Mouse (Mus musculus): ENCODE data around the gene Olfr212. TPM values are rescaled to one million over a fixed set of nuclear protein-coding genes. Genes with fewer than 3 reads are reported as not detected.
"Not testable (repeated sequence)": the region's sequence is repeated elsewhere in the genome, so short reads cannot be mapped to it uniquely, and the experiment has no call there.

Olfr212 gene
- polyA plus RNA-seq (2017; shearing (Covaris generic)), result not detected

DNA sequence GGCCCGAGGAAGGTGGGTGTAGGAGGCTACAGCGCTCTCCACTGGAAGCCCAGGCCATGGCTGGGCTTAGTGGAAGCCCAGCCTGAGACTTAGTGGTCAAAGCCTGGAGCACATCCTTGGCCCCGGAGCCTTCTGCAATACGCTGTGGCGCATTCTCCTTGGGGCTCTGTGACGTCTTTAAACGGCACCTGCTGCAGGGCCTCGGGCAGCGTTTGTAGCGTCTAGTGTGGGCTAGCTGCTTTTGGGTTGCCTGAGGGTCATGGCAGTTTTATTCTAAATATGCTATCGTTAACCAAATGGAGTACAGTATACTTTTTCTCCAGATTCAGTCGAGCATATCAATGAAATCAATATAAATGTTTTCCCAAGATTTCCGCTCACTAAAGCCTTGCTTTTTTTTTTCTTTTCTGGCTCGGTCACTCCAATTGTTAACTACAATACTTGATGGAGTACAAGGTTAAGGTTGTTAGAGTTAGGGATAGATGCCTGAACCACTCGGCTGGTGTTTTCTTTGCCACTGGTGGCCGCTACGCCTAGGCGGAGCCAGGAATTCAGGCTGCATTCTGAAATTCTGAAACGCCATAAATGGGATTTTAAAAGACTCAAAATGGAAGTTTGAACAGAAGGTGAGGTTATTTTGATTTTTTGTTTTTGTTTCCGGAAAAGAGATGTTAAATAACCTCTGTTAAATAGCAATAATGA lies at the start of gene Olfr212:
Olfr212 (plus strand) TSS at position 215 of the 702 bp plus-strand sequence.
- not testable (repeated sequence) for ATAC-seq

DNA sequence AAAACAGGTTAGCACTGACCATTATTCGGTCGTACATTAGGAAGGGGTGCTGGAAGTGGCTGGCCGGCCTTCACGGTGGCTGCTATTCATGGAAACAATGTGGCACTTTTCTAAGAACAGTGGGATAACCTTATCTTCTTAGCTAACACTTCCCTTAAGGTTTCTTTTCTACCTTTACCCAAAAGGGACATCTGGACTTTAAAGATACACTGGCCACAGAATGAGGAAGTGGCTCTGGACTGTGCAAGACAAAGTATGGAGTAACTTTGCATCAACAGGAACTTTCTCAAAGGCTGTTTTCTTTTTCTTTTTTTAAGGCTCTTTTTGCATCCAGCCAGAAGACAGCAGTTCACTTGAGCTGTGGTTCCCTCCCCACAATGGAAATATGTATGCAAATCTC lies 47.6 kb upstream of the Olfr212 start:
- no peak for ATAC-seq

DNA sequence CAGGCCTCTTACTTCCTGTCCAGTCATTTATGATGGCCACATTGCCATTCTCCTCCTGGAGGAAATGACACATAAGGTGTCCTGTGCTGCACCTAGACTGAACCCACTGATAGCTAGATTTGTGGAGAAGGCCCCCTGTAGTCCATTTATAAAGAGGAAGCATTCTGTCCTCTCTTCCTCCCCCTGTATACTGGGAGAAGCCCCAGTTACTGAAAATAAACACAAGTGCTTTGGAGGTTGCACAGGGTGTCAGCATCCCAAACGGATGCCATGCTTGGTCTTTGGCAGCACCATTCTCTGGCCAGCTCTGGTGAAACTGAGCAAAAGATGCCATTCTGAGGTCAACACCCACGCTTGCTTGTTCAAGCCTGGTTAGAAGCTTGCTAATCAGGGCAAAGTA lies 47.1 kb upstream of the Olfr212 start:
- ATAC-seq, result no peak

DNA sequence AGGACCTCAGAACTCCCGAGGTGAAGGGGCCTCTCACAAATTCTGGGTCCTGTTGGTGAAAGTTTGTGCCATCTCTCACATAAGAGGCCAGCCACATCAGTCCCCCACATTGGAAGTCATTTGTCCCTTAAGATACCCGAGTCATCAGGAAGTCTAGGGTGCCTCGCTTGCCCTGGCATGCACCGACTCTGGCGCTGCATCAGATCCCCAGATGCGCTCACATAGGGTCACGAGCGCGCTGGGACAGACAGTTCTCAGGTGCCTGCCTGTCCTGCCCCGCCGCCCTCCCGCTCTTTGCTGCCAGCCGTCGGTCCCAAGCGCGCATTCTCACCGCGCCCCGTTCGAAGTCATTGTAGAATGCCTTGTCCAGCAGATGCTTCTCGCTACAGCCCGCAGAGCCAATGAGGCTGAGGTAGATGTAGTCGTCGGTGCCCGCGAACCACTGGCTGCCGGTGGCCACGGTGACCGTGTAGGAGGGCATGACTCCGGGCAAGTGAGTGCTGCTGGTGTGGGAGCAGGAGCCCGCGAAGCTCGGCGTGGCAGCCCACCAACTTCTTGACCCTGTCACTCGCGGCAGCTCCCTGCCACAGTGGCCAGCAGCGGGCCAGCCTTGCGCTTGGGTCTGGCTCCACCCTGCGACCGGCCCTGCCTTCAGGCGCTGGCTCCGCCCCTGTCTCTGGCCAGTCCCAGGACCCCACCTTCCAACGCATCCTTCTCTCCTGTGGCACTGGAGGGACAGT lies 45.6 kb upstream of the Olfr212 start, which contains the start of gene Alox5:
Alox5 (minus strand) TSS at position 635 of the 740 bp plus-strand sequence.
- no peak for ATAC-seq

DNA sequence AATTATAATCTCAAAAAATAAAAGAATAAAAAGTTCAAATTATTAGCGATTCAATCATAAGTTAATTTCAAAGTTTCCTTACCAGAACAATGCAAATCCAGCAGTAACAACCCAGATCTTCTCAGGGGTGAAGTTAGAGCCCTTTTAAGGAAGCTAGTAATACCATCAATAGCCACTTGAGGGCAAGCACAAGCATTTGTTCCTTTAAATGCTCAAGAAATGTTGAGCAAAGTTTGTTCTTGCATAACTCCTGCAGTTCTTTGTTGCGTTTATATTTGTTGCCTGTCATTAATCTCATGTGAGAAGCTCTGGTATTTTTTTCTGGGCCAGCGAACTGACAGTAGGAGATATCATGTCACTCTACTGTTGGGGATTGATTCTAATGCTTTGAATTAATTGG lies 38.2 kb upstream of the Olfr212 start:
- ATAC-seq, result no peak

DNA sequence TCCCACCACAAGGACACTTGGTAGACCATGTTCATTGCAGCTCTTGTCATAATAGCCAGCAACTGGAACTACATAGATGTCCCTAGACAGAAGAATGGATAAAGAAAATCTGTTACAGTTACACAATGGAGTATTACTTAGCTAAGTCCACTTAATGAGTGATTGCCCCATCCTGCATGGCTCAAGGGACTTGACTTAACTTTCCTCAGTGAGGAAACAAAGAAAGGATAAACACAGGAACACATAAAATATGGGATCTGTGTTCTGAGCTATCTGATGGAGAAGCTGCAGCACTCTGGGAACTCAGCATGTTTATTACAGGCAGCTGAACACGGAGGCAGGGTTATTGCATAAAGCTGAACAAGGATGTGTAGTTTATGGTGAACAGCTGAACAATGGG lies 21.2 kb upstream of the Olfr212 start:
- ATAC-seq, result no peak

DNA sequence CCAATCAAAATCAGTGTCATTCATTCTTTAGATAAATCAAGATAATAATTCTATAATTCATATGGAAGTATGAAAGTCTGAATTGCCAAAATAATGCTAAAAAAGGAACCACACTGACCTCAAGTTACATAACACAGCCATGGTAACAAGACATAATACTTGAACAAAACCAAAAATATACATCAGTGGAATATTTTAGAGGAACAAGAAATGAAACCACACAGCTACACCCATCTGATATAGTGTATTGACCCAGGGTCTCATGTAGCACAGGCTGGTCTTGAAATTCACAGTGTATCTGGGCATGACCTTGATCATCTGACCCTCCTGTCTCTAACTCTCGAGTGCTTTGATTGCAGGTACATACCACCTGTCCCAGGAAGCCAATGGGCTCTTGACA lies 19.5 kb upstream of the Olfr212 start:
- ATAC-seq, result no peak

DNA sequence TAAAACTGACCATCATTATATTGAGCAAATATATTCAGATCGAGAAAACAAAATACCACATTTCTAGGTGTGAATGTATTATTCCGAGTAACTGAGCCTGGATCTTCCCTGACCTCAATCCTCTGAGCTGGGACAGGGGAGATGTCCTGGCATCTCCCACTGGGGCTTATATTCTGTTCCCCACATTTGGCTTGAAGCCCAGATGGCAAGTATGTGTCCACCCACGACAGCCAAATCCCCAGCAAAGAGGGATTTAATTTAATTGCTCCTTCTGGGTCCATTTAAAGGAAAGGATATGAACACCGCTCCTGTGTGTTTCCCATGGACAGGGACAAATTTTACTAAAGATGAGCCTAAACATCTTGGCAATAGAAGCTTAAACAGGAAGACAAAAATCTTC lies 17.5 kb upstream of the Olfr212 start, which contains the start of gene Olfr211:
Olfr211 (plus strand) TSS at position 301 of the 400 bp plus-strand sequence.
- ATAC-seq, result no peak

DNA sequence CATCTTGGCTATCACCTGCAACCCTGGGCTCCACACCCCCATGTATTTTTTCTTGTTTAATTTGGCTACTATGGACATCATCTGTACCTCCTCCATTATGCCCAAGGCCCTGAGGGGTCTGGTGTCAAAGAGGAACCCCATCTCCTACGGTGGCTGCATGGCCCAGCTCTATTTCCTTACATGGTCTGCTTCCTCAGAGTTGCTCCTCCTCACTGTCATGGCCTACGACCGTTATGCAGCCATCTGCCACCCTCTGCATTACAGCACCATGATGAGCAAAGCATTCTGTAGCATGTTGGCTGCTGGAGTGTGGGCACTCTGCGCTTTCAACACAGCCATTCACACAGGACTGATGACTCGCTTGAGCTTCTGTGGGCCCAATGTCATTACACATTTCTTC lies 12.6 kb upstream of the Olfr212 start:
- ATAC-seq, result no peak

DNA sequence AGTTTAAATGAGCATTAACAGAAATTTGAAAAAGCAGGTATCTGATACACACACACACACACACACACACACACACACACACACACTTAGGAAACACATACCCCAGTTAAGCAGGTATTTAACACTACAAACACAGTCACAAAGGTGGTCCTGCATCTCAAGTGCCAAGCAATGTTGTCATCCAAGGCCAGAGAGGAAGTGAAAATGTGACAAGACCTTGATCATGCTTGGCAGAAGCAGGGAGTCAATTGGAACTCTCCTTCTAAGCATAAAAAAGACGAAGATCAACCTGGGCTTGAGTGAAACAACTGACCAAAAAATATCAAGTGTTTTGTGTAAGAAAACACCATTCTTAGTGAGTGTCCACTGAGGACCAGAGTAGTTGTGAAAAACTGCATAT lies 10.4 kb upstream of the Olfr212 start:
- ATAC-seq, result no peak

DNA sequence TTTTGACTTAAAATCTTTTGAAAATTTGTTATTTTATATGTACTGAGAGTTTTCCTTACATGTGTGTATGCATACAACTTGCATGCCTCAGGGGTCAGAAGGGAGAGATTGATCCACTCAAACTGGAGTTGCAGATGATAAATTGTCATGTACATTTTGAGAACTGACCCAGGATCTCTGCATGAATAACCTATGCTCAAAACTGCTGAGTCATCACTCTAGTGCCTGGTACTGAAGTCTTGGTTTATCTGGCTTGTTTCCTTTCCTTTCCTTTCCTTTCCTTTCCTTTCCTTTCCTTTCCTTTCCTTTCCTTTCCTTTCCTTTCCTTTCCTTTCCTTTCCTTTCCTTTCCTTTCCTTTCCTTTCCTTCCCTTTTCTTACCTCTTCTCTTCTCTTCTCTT lies 8.5 kb downstream of the Olfr212 start:
- ATAC-seq, result no peak

DNA sequence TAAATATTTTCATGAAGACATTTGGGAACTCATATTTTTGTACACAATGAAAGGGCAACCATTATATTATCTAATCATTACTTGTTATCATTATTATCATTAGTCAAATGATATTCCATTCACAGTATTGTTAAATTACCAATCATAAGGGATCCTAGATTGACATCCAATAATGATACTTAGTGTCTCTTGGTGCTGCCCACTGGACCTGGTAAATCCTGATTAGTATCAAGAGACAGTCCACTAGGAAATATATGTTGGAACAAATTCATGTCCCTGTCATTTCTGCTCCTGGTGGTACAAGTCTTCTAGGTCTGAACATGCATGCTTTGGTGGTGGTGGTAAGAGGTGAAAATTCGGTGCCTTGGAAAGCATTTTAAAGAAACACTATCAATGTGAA lies 31.8 kb downstream of the Olfr212 start, which contains the start of gene Olfr213:
Olfr213 (plus strand) TSS at position 301 of the 400 bp plus-strand sequence.
- no peak for ATAC-seq

DNA sequence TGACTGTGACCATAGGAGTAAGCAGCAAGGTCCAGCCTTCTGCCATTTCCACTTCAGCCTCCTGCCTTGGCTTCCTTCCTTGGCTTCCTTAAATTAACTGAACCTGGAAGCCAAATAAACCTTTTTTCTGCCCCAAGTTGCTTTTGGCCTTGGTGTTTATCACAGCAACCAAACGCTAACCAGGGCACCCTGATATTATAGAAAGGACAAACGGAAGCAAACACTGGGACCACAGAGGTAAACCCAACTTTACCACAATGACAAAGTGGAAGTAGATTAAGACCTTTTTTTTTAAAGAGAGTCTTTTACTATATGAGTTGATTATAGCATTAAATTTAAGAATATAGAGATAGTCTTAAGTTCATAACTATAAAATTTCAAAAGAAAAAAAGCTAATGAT lies 36.2 kb downstream of the Olfr212 start:
- no peak for ATAC-seq

DNA sequence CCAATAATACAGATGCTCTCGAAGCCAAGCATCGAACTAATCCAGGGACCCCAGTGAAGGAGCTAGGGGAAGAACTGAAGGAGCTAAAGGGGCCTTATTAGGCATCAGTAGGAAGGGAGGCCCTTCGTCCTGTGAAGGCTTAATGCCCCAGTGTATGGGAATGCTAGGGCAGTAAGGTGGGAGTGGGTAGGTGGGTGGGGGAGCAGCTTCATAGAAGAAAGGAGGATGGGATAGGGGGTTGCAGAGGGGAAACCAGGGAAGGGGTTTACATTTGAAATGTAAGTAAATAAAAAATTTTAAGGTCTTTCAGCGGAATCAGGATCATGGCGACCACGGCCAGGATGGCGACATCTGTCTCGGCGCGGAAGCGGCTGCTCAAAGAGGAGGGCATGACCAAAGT lies 44.5 kb downstream of the Olfr212 start, which contains the start of gene Gm5580:
Gm5580 (plus strand) TSS at position 301 of the 400 bp plus-strand sequence.
- ATAC-seq, result not testable (repeated sequence)

DNA sequence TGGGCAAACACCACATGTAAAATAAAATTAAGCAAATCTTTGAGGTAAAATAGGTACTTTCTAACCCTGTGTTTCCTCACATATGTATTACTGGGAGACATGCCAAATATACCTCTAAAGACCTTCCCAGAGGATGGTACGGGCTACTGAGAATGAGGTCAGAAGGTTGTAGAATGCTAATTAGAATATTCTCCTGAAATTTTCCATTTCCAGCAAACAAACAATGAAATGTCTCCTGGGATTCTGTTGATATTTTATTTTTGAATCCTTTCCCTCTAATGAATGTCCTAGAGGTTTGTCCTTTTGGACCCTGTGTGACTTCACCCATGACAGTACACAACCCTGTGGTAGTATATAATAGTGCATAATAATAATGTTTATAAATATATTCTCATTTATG lies 47.6 kb downstream of the Olfr212 start, which contains the start of gene Olfr214:
Olfr214 (plus strand) TSS at position 301 of the 400 bp plus-strand sequence.
- ATAC-seq, result no peak

DNA sequence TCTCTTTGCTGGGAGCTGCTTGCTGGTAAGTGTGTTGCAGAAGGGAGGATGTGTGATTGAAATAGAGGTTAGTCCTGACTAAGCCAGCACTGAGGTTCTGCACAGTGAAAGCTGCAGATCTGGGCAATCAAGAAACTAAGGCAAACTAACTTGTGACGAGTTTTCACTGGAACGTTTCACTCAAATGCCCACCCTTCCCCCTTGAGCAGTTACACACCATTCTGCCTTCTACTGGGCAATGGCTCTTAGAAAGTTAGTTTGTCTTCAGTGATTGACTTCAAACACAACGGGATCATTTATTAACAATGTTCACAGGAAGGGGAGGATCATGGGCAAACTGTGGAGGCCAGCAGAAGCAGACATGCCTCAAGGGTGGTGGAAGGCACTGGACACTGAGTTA lies 48.6 kb downstream of the Olfr212 start:
- no peak for ATAC-seq

Other genes starting within 250 kb of the Olfr212 start
- gene Zfand4, start 242.3 kb upstream of the Olfr212 start, polyA plus RNA-seq (2017; shearing (Covaris generic)), result 1 to 10 TPM in 2 of 3 experiments, under 1 TPM in 1; 0.75 to 4.5 (median 2.4) TPM
- gene March8, start 168.5 kb upstream of the Olfr212 start, polyA plus RNA-seq (2017; shearing (Covaris generic)), result under 1 TPM in 1 of 3 experiments, not detected in 2; 0.56 TPM
- gene Alox5, start 45.3 kb upstream of the Olfr212 start, polyA plus RNA-seq (2017; shearing (Covaris generic)), result not detected
- gene Olfr211, start 17.4 kb upstream of the Olfr212 start, polyA plus RNA-seq (2017; shearing (Covaris generic)), result not detected
- not detected for gene Olfr213, start 31.9 kb downstream of the Olfr212 start, polyA plus RNA-seq (2017; shearing (Covaris generic))
- under 1 TPM in 1 of 3 experiments, not detected in 2; 0.26 TPM for gene Gm5580, start 44.6 kb downstream of the Olfr212 start, polyA plus RNA-seq (2017; shearing (Covaris generic))
- not detected for gene Olfr214, start 47.7 kb downstream of the Olfr212 start, polyA plus RNA-seq (2017; shearing (Covaris generic))
- gene Olfr215, start 77.7 kb downstream of the Olfr212 start, polyA plus RNA-seq (2017; shearing (Covaris generic)), result not detected
- gene Zfp422, start 122.5 kb downstream of the Olfr212 start, polyA plus RNA-seq (2017; shearing (Covaris generic)), result 10 to 100 TPM; 32.2 to 36.2 (median 33.5) TPM
- not detected for gene Depp1, start 144.1 kb downstream of the Olfr212 start, polyA plus RNA-seq (2017; shearing (Covaris generic))
- 1 to 10 TPM; 1.6 to 3.9 (median 1.9) TPM for gene Rassf4, start 167.4 kb downstream of the Olfr212 start, polyA plus RNA-seq (2017; shearing (Covaris generic))
- under 1 TPM in 2 of 3 experiments, not detected in 1; 0.03 TPM for gene Tmem72, start 210.4 kb downstream of the Olfr212 start, polyA plus RNA-seq (2017; shearing (Covaris generic))

All from inflammation-experienced regulatory T-cells, adult 6 months (primary cell).